Mouse (Mus musculus): Measurements from ENCODE around the gene Gan. TPM values are rescaled to one million over a fixed set of nuclear protein-coding genes. Genes with fewer than 3 reads are reported as not detected.

Gan gene
- polyA plus RNA-seq, 1 experiment from 2014 or later, result 2.4 TPM

DNA sequence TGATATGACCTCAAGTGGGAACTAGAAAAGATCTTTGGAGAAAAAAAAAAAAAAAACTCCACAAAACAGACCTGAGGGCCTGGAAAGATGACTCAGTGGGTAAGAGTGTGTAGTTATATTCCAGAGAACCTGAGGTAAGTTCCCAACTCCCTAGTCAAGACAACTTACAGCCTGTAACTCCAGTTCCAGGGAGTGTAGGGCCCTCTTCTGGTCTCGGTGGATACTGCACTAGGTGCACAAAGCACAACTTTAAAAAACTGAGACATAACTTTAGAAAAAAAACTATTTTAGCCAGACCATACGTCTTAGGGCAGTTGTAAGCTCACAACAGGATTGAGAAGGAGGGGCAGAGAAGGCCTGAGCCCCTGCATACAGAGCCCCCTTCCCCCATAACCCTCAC is 20.1 kb downstream of the Gan start:
- 69% methylated on average over 2 of the region's 2 CpGs for WGBS
- no peak overlapping the region for H3K4me3 ChIP-seq (ENCODE audit: low read depth, low read length)
- DNase-seq (ENCODE audit: low spot score) (no peak), ATAC-seq (ENCODE audit: insufficient number of reproducible peaks, low FRiP score, low TSS enrichment, low read depth) (no peak)
- H3K9me3 ChIP-seq (ENCODE audit: control insufficient read depth, low read length), result no peaks in the 10 kb centered on the region
- H3K4me2 ChIP-seq (ENCODE audit: low read depth, severe bottlenecking), result no peak overlapping the region
- no peak overlapping the region for H3K27ac ChIP-seq (replicated peaks; ENCODE audit: low read depth, low read length)
- H3K27me3 ChIP-seq (ENCODE audit: control insufficient read depth, insufficient read depth, low read length), result no peaks in the 10 kb centered on the region
- H3K4me1 ChIP-seq (ENCODE audit: control insufficient read depth, insufficient read depth, low read length), result no peaks in the 10 kb centered on the region
- no peak overlapping the region for H3K9ac ChIP-seq (ENCODE audit: low read length)
- H3K36me3 ChIP-seq (ENCODE audit: control insufficient read depth, insufficient read depth, low read length), result no peaks in the 10 kb centered on the region

DNA sequence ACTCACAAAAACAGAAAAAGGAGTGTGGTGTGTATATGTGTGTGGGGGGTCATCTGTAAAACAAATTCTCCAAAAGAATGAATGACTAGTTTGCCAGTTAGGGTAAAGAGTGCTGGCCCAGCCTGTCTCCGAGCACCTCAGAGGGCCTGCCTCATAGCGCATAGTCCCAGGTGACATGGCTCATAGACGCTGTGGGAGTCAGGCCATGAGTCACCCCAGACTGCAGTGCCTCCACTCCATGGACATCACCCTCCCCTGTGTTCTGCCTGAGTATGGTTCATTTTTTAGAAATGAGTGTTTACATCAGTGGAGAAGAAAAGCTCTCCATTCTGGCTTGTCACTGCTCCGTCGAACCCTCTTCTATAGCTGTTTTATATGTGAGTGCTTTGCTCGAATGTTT is 20.7 kb downstream of the Gan start:
- Histone ChIP-seq H3K9ac (ENCODE audit: low read length) (no peak overlapping the region), H3K4me3 (ENCODE audit: low read depth, low read length) (no peak overlapping the region), H3K36me3 (ENCODE audit: control insufficient read depth, insufficient read depth, low read length) (no peaks in the 10 kb centered on the region), H3K27ac (replicated peaks; ENCODE audit: low read depth, low read length) (no peak overlapping the region), H3K27me3 (ENCODE audit: control insufficient read depth, insufficient read depth, low read length) (no peaks in the 10 kb centered on the region), H3K4me1 (ENCODE audit: control insufficient read depth, insufficient read depth, low read length) (no peaks in the 10 kb centered on the region), H3K4me2 (ENCODE audit: low read depth, severe bottlenecking) (no peak overlapping the region), H3K9me3 (ENCODE audit: control insufficient read depth, low read length) (no peaks in the 10 kb centered on the region)
- WGBS, result 85% methylated on average over 6 of the region's 6 CpGs
- no peak for DNase-seq (ENCODE audit: low spot score)
- no peak for ATAC-seq (ENCODE audit: insufficient number of reproducible peaks, low FRiP score, low TSS enrichment, low read depth)

DNA sequence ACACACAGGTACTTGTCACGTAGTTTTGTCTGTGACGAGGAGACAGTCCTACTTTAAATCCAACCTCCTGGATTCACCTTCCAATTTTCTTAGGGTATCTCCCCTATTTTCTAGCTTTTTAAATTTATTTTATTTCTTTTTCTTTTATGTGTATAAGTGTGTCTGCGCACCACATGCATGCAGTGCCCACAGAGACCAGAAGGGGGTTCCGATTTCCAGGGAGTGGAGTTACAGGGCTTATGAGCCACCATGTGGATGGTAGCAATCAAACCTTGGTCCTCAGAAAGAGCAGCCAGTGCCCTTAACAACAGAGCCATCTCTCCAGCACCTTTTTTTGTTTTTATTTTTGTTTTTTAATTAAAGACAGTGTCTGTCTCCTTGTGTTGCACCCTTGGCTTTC is 24.8 kb downstream of the Gan start:
- no peaks in the 10 kb centered on the region for H3K36me3 ChIP-seq (ENCODE audit: control insufficient read depth, insufficient read depth, low read length)
- H3K27me3 ChIP-seq (ENCODE audit: control insufficient read depth, insufficient read depth, low read length), result no peaks in the 10 kb centered on the region
- H3K4me1 ChIP-seq (ENCODE audit: control insufficient read depth, insufficient read depth, low read length), result 0 out of 2 replicates have a peak, but pooled peaks cover 2% of the 10 kb centered on the region
- H3K4me2 ChIP-seq (ENCODE audit: low read depth, severe bottlenecking), result no peak overlapping the region
- DNase-seq (ENCODE audit: low spot score) (no peak), ATAC-seq (ENCODE audit: insufficient number of reproducible peaks, low FRiP score, low TSS enrichment, low read depth) (no peak)
- no peak overlapping the region for H3K27ac ChIP-seq (replicated peaks; ENCODE audit: low read depth, low read length)
- no peak overlapping the region for H3K9ac ChIP-seq (ENCODE audit: low read length)
- WGBS, result 97% methylated on average over 4 of the region's 4 CpGs
- no peak overlapping the region for H3K4me3 ChIP-seq (ENCODE audit: low read depth, low read length)
- no peaks in the 10 kb centered on the region for H3K9me3 ChIP-seq (ENCODE audit: control insufficient read depth, low read length)

DNA sequence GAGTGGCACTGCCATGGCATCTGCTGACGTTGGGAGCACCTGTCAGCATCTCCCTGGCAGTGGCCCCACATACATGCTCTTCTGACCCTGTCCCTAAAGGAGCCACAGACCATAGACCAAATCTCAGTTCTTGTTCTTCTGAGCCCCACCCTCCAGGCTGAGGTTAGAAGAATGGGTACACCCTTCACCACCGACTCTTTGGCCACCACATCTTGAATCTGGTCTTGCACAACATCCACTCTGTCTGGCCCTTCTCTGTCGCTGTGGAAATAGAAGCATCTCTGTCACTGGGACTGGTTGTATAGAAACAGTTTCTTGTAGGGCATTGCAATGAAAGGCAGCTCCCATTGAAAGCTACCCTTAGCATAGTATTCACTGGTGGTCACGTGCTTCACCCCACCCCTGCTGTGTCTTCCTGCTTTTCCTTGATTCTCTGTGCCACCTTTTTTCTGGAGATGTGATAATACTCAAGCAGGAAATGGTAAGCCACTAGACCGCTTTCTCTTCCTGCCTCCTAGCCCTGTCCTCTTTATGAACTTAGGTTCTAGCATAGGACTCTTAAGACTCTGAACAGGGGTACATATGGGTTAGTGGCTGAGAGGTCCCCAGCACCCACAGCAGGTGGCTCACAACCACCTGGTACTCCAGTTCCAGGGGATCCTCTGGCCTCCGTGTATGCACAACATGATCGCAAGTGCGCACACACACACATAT is 25.9 kb downstream of the Gan start:
- 0 out of 2 replicates have a peak, but pooled peaks cover 2% of the 10 kb centered on the region for H3K4me1 ChIP-seq (ENCODE audit: control insufficient read depth, insufficient read depth, low read length)
- no peak overlapping the region for H3K4me3 ChIP-seq (ENCODE audit: low read depth, low read length)
- ATAC-seq (ENCODE audit: insufficient number of reproducible peaks, low FRiP score, low TSS enrichment, low read depth), result no peak
- no peaks in the 10 kb centered on the region for H3K9me3 ChIP-seq (ENCODE audit: control insufficient read depth, low read length)
- no peak overlapping the region for H3K9ac ChIP-seq (ENCODE audit: low read length)
- no peak overlapping the region for H3K27ac ChIP-seq (replicated peaks; ENCODE audit: low read depth, low read length)
- 95% methylated on average over 8 of the region's 8 CpGs for WGBS
- no peak for DNase-seq (ENCODE audit: low spot score)
- H3K4me2 ChIP-seq (ENCODE audit: low read depth, severe bottlenecking), result no peak overlapping the region
- H3K36me3 ChIP-seq (ENCODE audit: control insufficient read depth, insufficient read depth, low read length), result no peaks in the 10 kb centered on the region
- no peaks in the 10 kb centered on the region for H3K27me3 ChIP-seq (ENCODE audit: control insufficient read depth, insufficient read depth, low read length)

DNA sequence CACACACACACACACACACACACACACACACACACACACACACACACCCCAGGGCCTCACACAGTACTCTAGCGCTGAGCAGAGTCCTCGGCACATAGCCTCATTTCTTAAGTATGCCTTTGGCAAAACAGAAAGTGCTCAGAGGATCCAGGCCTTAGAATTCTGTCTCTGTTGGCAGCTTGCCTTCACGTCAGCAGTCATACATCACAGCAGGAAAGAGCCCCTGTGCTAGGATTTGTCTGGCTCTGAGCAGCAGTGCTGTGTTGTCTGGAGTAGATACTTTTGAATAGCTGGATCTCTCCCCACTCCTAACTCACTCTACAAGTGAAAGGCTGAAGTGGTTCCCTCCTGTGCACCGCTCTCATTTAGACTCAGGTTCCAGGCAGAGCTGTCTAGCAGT is 36.4 kb downstream of the Gan start:
- no peak for ATAC-seq (ENCODE audit: insufficient number of reproducible peaks, low FRiP score, low TSS enrichment, low read depth)
- no peak overlapping the region for H3K27ac ChIP-seq (replicated peaks; ENCODE audit: low read depth, low read length)
- no peak overlapping the region for H3K4me2 ChIP-seq (ENCODE audit: low read depth, severe bottlenecking)
- peaks cover 7% of the 10 kb centered on the region; the same call in 1 of the 2 replicates for H3K4me1 ChIP-seq (ENCODE audit: control insufficient read depth, insufficient read depth, low read length)
- H3K4me3 ChIP-seq (ENCODE audit: low read depth, low read length), result no peak overlapping the region
- no peak for DNase-seq (ENCODE audit: low spot score)
- H3K27me3 ChIP-seq (ENCODE audit: control insufficient read depth, insufficient read depth, low read length), result no peaks in the 10 kb centered on the region
- 88% methylated on average over 4 of the region's 4 CpGs for WGBS
- H3K9ac ChIP-seq (ENCODE audit: low read length), result no peak overlapping the region
- no peaks in the 10 kb centered on the region for H3K9me3 ChIP-seq (ENCODE audit: control insufficient read depth, low read length)
- peaks cover 11% of the 10 kb centered on the region for H3K36me3 ChIP-seq (ENCODE audit: control insufficient read depth, insufficient read depth, low read length)

DNA sequence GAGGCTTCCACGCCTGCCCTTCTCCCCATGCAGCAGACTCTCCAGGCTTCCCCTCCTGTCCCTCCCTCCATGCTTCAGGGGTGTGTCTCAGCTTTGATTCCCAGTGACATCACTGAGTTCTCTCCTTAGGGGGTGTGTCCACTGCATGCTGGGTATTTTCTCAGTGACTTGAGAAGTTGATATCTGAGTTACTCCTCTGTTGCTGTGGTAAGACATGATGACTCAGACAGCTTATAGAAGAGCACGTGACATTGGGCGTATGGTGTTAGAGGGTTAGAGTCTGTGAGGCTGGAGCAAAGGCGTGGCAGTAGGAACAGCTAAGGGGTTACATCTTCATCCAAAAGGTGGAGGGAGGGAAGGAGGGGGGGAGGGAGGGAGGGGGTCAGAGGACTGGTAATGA is 38.7 kb downstream of the Gan start:
- 93% methylated on average over 4 of the region's 4 CpGs for WGBS
- H3K9ac ChIP-seq (ENCODE audit: low read length), result no peak overlapping the region
- peaks cover 6% of the 10 kb centered on the region for H3K36me3 ChIP-seq (ENCODE audit: control insufficient read depth, insufficient read depth, low read length)
- H3K4me2 ChIP-seq (ENCODE audit: low read depth, severe bottlenecking), result no peak overlapping the region
- peaks cover 18% of the 10 kb centered on the region for H3K4me1 ChIP-seq (ENCODE audit: control insufficient read depth, insufficient read depth, low read length)
- H3K9me3 ChIP-seq (ENCODE audit: control insufficient read depth, low read length), result no peaks in the 10 kb centered on the region
- ATAC-seq (ENCODE audit: insufficient number of reproducible peaks, low FRiP score, low TSS enrichment, low read depth) (no peak), DNase-seq (ENCODE audit: low spot score) (no peak)
- no peak overlapping the region for H3K27ac ChIP-seq (replicated peaks; ENCODE audit: low read depth, low read length)
- H3K27me3 ChIP-seq (ENCODE audit: control insufficient read depth, insufficient read depth, low read length), result no peaks in the 10 kb centered on the region
- H3K4me3 ChIP-seq (ENCODE audit: low read depth, low read length), result no peak overlapping the region

DNA sequence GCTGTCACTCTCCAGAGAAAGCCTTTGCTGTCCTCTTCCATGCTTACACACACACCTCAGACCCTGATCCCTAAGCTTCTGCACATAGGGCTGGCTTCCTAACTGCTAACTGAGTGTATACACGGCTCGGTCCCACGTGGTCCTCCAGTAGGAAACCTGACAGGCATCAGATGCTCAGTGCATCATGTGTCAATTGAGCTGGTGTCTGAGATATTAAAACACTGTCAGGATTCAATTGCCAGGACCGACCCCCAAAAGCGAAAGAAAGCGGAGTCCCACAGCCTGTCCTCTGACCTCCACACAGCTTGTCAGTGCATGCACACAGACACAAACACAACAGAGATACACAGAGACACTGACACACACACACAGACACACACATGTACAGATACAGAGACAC is 39.6 kb downstream of the Gan start:
- DNase-seq (ENCODE audit: low spot score) (no peak), ATAC-seq (ENCODE audit: insufficient number of reproducible peaks, low FRiP score, low TSS enrichment, low read depth) (no peak)
- Histone ChIP-seq H3K9me3 (ENCODE audit: control insufficient read depth, low read length) (no peaks in the 10 kb centered on the region), H3K27me3 (ENCODE audit: control insufficient read depth, insufficient read depth, low read length) (no peaks in the 10 kb centered on the region), H3K4me2 (ENCODE audit: low read depth, severe bottlenecking) (no peak overlapping the region), H3K4me3 (ENCODE audit: low read depth, low read length) (no peak overlapping the region), H3K36me3 (ENCODE audit: control insufficient read depth, insufficient read depth, low read length) (peaks cover 6% of the 10 kb centered on the region), H3K27ac (replicated peaks; ENCODE audit: low read depth, low read length) (no peak overlapping the region), H3K4me1 (ENCODE audit: control insufficient read depth, insufficient read depth, low read length) (peaks cover 18% of the 10 kb centered on the region), H3K9ac (ENCODE audit: low read length) (no peak overlapping the region)
- WGBS, result 96% methylated on average over 6 of the region's 6 CpGs

DNA sequence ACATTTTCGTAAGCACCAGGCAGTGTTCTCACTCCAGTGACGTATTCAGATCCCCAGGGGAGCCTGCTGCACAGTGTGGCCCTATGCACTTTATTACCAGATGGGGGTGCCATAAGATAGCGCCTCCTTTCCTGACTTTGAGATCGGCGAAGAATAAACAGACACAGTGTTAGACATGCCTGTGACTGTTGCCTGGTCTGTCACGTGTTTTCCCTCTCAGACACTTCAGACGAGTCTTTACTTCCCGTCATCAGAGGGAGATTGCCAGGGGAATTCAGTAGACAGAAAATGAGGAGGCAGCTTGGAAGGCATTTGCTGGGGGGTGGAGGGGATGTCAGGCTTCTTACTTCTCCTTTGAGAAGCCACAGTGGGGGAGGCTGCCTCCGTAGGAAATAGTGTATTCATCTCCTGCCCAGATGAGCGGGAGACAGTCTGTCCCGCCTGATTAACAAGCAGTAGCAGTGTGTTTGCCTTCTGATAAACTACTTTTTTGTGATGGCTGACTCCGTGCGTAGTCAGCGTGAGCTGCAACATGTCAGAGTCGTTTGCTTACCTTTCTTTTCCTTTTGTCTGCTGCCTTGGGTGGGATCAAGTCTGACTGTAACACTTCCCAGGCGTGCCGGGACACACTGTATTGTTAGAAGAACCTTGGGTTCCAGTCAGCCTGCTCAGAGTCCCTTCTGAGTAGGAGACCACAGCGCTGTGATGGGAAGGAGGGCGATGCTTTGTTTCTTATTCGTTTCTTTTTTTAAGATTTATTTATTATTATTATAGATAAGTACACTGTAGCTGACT is 40.4 kb downstream of the Gan start:
- Histone ChIP-seq H3K9me3 (ENCODE audit: control insufficient read depth, low read length) (no peaks in the 10 kb centered on the region), H3K27me3 (ENCODE audit: control insufficient read depth, insufficient read depth, low read length) (no peaks in the 10 kb centered on the region), H3K36me3 (ENCODE audit: control insufficient read depth, insufficient read depth, low read length) (peaks cover 6% of the 10 kb centered on the region), H3K4me1 (ENCODE audit: control insufficient read depth, insufficient read depth, low read length) (peaks cover 18% of the 10 kb centered on the region), H3K4me2 (ENCODE audit: low read depth, severe bottlenecking) (no peak overlapping the region), H3K4me3 (ENCODE audit: low read depth, low read length) (no peak overlapping the region), H3K9ac (ENCODE audit: low read length) (no peak overlapping the region), H3K27ac (replicated peaks; ENCODE audit: low read depth, low read length) (no peak overlapping the region; the same call in 1 of the 2 replicates)
- WGBS, result 55% methylated on average over 20 of the region's 20 CpGs
- DNase-seq (ENCODE audit: low spot score) (no peak), ATAC-seq (ENCODE audit: insufficient number of reproducible peaks, low FRiP score, low TSS enrichment, low read depth) (no peak)

Data from limb, embryonic 11.5 days (tissue).